Mouse (Mus musculus) heart, adult 2 months (tissue): Measurements from ENCODE around the gene Itga10. TPM values are rescaled to one million over a fixed set of nuclear protein-coding genes. Genes with fewer than 3 reads are reported as not detected.

ENCODE experiments used
- DNase-seq, 2 experiments: peaks; one replicate each; pipeline ENCODE4 v3.0.0; 2021
- H3K27ac ChIP-seq: fragments of 200-600 bp; 2 replicates; pipeline ENCODE4 v1.8.1; 2022
- H3K27me3 ChIP-seq: fragments of 200-500 bp; 2 replicates; pipeline ENCODE4 v1.6.1; 2012; ENCODE audit warnings: mild to moderate bottlenecking, low read length, inconsistent platforms, mixed read lengths; ENCODE audit not compliant: control insufficient read depth, insufficient read depth
- H3K36me3 ChIP-seq: fragments of 200-500 bp; 2 replicates; pipeline ENCODE4 v1.6.1; 2012; ENCODE audit warnings: low read length, inconsistent platforms; ENCODE audit not compliant: control insufficient read depth, insufficient read depth
- H3K4me1 ChIP-seq: fragments of 200-500 bp; 2 replicates; pipeline ENCODE4 v1.6.1; 2011; ENCODE audit warnings: low read length; ENCODE audit not compliant: control insufficient read depth, insufficient read depth
- H3K4me3 ChIP-seq: fragments of 200-600 bp; 2 replicates; pipeline ENCODE4 v1.8.1; 2022
- H3K79me2 ChIP-seq: fragments of 200-500 bp; replicated peaks from 2 replicates; pipeline ENCODE4 v1.6.1; 2012; ENCODE audit warnings: mild to moderate bottlenecking, inconsistent platforms, low read length, moderate library complexity, mixed read lengths; ENCODE audit not compliant: control insufficient read depth, insufficient read depth
- H3K9ac ChIP-seq: fragments of 200-500 bp; 2 replicates; pipeline ENCODE4 v1.6.1; 2012; ENCODE audit warnings: low read depth, mild to moderate bottlenecking, control low read depth, inconsistent platforms, low read length, mixed read lengths
- CTCF ChIP-seq: fragments of 200-600 bp; IDR thresholded peaks from 2 replicates; pipeline ENCODE4 v1.8.1; 2022; ENCODE audit warnings: antibody characterized with exemption, mild to moderate bottlenecking, moderate library complexity
- EP300 ChIP-seq: fragments of 200-500 bp; IDR thresholded peaks from 2 replicates; pipeline ENCODE4 v1.6.1; 2011; ENCODE audit warnings: low read depth, low read length, control low read depth; ENCODE audit not compliant: insufficient read depth
- POLR2A ChIP-seq: fragments of 200-500 bp; IDR thresholded peaks from 2 replicates; pipeline ENCODE4 v1.6.1; 2011; ENCODE audit warnings: mild to moderate bottlenecking, low read depth, low read length, control low read depth; ENCODE audit not compliant: insufficient read depth
- WGBS: fragments of 180-500 bp; shearing (Covaris S2); methylation state at CpG from one replicate; pipeline ENCODE4 v1.1.7; 2018; 5-methylcytosine and 5-hydroxymethylcytosine counted together
- intact Hi-C: fragments of 180-260 bp; cut with DNase I; formaldehyde crosslinking; loops from one replicate; pipeline ENCODE4 v1.15.1; 2025
- polyA plus RNA-seq: library from polyadenylated mRNA; depleted of rRNA; stranded (reverse); fragments of >200 nt; gene quantifications from 2 replicates; pipeline ENCODE4 v1.2.3, GENCODE M21; 2012
- total RNA-seq, 2 experiments: library from RNA; stranded (reverse); gene quantifications; 2 replicates each; pipeline ENCODE4 v1.2.3; 2021

Gene Itga10
- total and polyA plus RNA-seq, 3 experiments = 0.70 to 1.5 (median 0.91) TPM

DNA sequence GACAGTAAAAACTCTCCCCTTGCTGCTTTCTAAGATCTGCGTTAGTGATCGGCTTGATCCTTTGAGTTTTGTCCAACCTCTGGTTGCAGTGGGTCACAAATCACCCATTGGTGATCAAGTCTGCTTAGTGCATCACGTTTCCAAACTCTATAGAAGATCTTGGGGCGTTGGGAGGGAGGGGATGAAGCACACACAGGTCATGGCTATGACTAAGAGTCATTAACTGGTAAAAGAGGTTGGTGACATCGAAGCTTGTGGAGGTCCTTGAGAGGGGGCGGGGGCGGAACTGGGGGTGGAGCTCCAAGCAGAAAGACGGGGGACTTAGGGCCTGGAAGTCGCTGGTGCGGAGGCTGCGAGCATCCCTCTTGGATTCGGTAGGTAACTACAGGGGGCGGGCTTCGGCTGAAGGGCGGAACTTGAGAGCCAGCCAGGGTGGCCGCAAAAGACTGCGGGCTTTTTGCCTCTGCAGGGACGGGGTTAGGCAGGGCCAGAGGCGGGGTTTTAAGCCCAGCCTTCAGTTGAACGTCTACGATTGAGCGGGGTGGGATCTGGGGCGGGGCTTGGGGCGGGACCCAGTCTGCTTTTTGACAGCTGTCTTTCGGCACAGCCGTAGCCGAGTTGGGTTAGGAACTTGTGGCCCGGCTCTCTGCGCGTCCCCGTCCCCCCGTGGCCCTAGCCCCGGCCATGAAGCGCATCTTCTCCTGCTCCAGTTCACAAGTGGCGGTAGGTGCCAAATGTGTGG, 24.5 kb downstream of the Itga10 start, which contains the start of gene Ankrd35:
TSS of gene Ankrd35 (plus strand) at position 405 of the 742 bp plus-strand sequence.
- intact Hi-C loops = loop anchor here (5.0 kb wide), 1 partner anchor 37 kb away; the partner anchor contains the start of gene Nudt17
- H3K27me3 ChIP-seq = no peaks in the 10 kb centered on the region
- peak within 1 kb of the TSS; percentile 58 for H3K9ac ChIP-seq
- H3K4me1 ChIP-seq = peaks cover 1% of the 10 kb centered on the region; the same call in 1 of the 2 replicates
- no peak for TF ChIP-seq POLR2A
- peak; percentile 53 for TF ChIP-seq CTCF
- no peak for TF ChIP-seq EP300
- H3K27ac ChIP-seq = peak within 1 kb of the TSS; percentile 3
- no peaks in the 10 kb centered on the region for H3K36me3 ChIP-seq
- DNase-seq = peak; percentile 82 to 87
- H3K79me2 ChIP-seq = no peaks in the 10 kb centered on the region
- WGBS = 6% methylated on average over 35 of the region's 35 CpGs
- peak within 1 kb of the TSS; percentile 53 for H3K4me3 ChIP-seq

DNA sequence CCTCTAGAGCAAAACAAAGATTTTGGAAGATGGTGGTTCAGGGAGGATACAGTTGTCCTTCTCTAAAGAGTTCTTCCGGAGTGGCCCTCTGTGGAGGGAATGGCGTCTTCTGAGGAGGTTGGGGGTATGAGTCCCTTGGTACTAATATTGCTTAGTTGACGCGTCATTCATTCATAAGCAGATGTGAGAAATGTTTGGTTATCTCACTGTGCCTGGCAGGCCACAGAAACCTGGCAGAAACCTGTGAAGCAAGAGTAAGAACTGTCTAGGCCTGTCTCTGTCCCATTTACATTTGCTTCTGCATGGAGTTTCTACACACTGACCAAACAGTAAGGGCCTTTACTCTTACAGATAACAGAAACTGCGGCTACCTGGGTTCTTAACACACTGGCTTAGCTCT, 26.1 kb downstream of the Itga10 start:
- intact Hi-C loops = no loop called here
- H3K4me1 ChIP-seq = peaks cover 1% of the 10 kb centered on the region; the same call in 1 of the 2 replicates
- no peak overlapping the region for H3K9ac ChIP-seq
- no peak for DNase-seq
- H3K36me3 ChIP-seq = no peaks in the 10 kb centered on the region
- H3K79me2 ChIP-seq = no peaks in the 10 kb centered on the region
- no peak overlapping the region for H3K27ac ChIP-seq
- TF ChIP-seq EP300 = no peak
- TF ChIP-seq POLR2A = no peak
- TF ChIP-seq CTCF = no peak
- no peaks in the 10 kb centered on the region for H3K27me3 ChIP-seq
- no peak overlapping the region for H3K4me3 ChIP-seq
- WGBS = 97% methylated on average over 5 of the region's 5 CpGs

DNA sequence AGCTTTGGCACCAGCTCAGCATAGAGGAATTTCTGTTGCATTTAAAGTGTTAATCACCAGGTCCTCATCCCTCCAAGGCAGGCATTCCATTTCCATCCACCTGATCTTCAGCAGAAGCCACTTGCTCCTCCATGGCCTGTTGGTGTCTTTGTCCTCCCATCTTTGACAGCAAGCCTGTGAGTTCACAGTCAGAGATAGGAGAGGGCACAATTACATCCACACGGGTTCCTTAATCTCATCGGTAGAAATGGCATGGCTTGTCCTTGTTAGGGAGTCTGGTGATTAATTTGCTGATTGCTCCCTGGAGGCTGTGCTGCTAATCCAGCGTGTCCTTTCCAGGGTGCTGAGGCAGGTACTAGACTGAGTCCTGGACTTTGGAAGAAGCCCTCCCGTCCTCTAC, 28.1 kb downstream of the Itga10 start:
- intact Hi-C loops = no loop called here
- no peak overlapping the region for H3K4me3 ChIP-seq
- H3K4me1 ChIP-seq = peaks cover 1% of the 10 kb centered on the region; the same call in 1 of the 2 replicates
- TF ChIP-seq EP300 = no peak
- no peak for TF ChIP-seq CTCF
- no peak for TF ChIP-seq POLR2A
- H3K27ac ChIP-seq = no peak overlapping the region
- WGBS = 77% methylated on average over 4 of the region's 4 CpGs
- no peak for DNase-seq
- H3K36me3 ChIP-seq = no peaks in the 10 kb centered on the region
- H3K9ac ChIP-seq = no peak overlapping the region
- H3K79me2 ChIP-seq = no peaks in the 10 kb centered on the region
- no peaks in the 10 kb centered on the region for H3K27me3 ChIP-seq

GRCm38 (mm10) chr3:96674442-96674841, 29.1 kb downstream of the Itga10 start:
- WGBS = 62% methylated on average over 8 of the region's 8 CpGs
- H3K79me2 ChIP-seq = no peaks in the 10 kb centered on the region
- DNase-seq = no peak
- intact Hi-C loops = no loop called here
- H3K36me3 ChIP-seq = no peaks in the 10 kb centered on the region
- TF ChIP-seq POLR2A (no peak), CTCF (no peak), EP300 (no peak)
- H3K4me1 ChIP-seq = peaks cover 1% of the 10 kb centered on the region; the same call in 1 of the 2 replicates
- H3K27ac ChIP-seq = no peak overlapping the region
- no peak overlapping the region for H3K9ac ChIP-seq
- H3K4me3 ChIP-seq = no peak overlapping the region
- no peaks in the 10 kb centered on the region for H3K27me3 ChIP-seq

DNA sequence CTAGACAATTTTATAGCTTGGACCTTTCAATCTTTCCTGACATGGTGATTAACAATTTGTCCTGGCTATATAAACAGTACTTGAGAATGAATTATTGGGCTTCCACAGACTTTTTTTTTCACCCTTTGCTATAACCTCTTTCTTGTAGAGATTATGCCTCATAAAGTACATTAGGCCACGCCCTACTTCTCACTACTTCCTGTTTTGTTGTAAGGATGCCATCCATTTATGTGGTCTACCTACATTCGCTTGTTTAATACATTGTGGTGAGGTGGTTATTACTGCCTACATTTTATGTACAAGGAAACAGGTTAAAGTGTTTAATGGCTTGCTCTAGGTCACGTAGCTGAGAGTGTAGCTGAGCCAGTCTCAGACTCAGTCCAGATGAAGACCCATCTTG, 29.8 kb downstream of the Itga10 start:
- TF ChIP-seq CTCF (no peak), POLR2A (no peak), EP300 (no peak)
- 86% methylated on average over 3 of the region's 3 CpGs for WGBS
- intact Hi-C loops = no loop called here

DNA sequence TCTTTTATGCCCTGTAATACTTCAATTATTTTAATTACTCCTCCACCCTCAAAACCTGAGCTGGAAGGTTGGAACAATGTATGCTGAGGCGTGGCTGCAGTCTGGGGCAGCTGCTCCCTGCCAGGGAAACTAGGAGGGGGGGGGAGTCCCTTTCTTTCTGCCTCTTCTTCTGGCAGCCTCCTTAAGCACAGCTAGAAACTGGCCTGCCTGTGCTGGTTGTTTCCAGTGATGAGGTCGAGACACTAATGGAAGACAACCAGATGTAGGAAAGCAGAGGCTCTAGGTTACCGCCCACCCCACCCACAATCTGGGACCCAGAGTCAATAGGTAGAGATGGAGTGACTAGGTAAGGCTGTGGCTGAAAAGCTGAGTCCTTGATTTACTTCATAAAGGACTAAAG, 30.3 kb downstream of the Itga10 start:
- DNase-seq = no peak
- no peaks in the 10 kb centered on the region for H3K36me3 ChIP-seq
- no peak overlapping the region for H3K27ac ChIP-seq
- TF ChIP-seq POLR2A = no peak
- TF ChIP-seq EP300 = no peak
- TF ChIP-seq CTCF = no peak
- no peak overlapping the region for H3K9ac ChIP-seq
- no peaks in the 10 kb centered on the region for H3K79me2 ChIP-seq
- H3K27me3 ChIP-seq = no peaks in the 10 kb centered on the region
- 67% methylated on average over 3 of the region's 3 CpGs for WGBS
- H3K4me1 ChIP-seq = no peaks in the 10 kb centered on the region
- intact Hi-C loops = no loop called here
- H3K4me3 ChIP-seq = no peak overlapping the region

More for the DNA sequence above, 29.8 kb downstream of the Itga10 start:
- H3K4me3 ChIP-seq = no peak overlapping the region
- no peak for DNase-seq
- H3K36me3 ChIP-seq = no peaks in the 10 kb centered on the region
- no peak overlapping the region for H3K9ac ChIP-seq
- no peaks in the 10 kb centered on the region for H3K4me1 ChIP-seq
- H3K27ac ChIP-seq = no peak overlapping the region
- no peaks in the 10 kb centered on the region for H3K27me3 ChIP-seq
- no peaks in the 10 kb centered on the region for H3K79me2 ChIP-seq
